Mouse (Mus musculus) MEL (cell line): ENCODE measurements around the gene Tubg1. TPM values are rescaled to one million over a fixed set of nuclear protein-coding genes. Genes with fewer than 3 reads are reported as not detected.

Source experiments
- DNase-seq: peaks from one replicate; pipeline ENCODE4 v3.0.0; 2011; ENCODE audit warnings: low read depth, low spot score
- H3K27ac ChIP-seq: 2 replicates; pipeline ENCODE4 v1.5.1; 2012; ENCODE audit warnings: low read depth, mild to moderate bottlenecking, control low read depth, low read length, moderate library complexity; ENCODE audit not compliant: control insufficient read depth
- H3K27me3 ChIP-seq, 2 experiments: fragments of 150-350 bp in 1 of 2; sonication (generic) in 1 of 2; 2 replicates each; pipeline ENCODE4 v1.6.1; 2012; ENCODE audit warnings: low read length in 2 of 2, mild to moderate bottlenecking in 2 of 2, improper control_type of control experiment in 1 of 2, moderate library complexity in 1 of 2; ENCODE audit not compliant: insufficient read depth in 2 of 2, control insufficient read depth in 1 of 2
- H3K36me3 ChIP-seq, 2 experiments: 2 replicates each; pipeline ENCODE4 v1.6.1; 2012 to 2014; ENCODE audit warnings: low read length in 2 of 2, improper control_type of control experiment in 1 of 2, inconsistent platforms in 1 of 2, mild to moderate bottlenecking in 1 of 2; ENCODE audit not compliant: insufficient read depth in 2 of 2, control insufficient read depth in 1 of 2
- H3K4me1 ChIP-seq, 2 experiments: fragments of 150-350 bp in 1 of 2; sonication (generic) in 1 of 2; 2 replicates each; pipeline ENCODE4 v1.6.1; 2012; ENCODE audit warnings: low read length in 2 of 2, improper control_type of control experiment in 1 of 2, mild to moderate bottlenecking in 1 of 2; ENCODE audit not compliant: insufficient read depth in 2 of 2, control insufficient read depth in 1 of 2
- H3K4me3 ChIP-seq, 2 experiments: fragments of 150-350 bp in 1 of 2; sonication (generic) in 1 of 2; 2 replicates each; pipeline ENCODE4 v1.5.1; 2012; ENCODE audit warnings: low read depth in 2 of 2, low read length in 2 of 2, mild to moderate bottlenecking in 2 of 2, moderate library complexity in 2 of 2, control low read depth in 1 of 2, improper control_type of control experiment in 1 of 2; ENCODE audit not compliant: control insufficient read depth in 1 of 2, insufficient read depth in 1 of 2
- H3K79me2 ChIP-seq: 2 replicates; pipeline ENCODE4 v1.6.1; 2012; ENCODE audit warnings: mild to moderate bottlenecking, low read length, moderate library complexity; ENCODE audit not compliant: control insufficient read depth, poor library complexity, insufficient read depth
- H3K9ac ChIP-seq: 2 replicates; pipeline ENCODE4 v1.6.1; 2012; ENCODE audit warnings: low read depth, mild to moderate bottlenecking, control low read depth, low read length, moderate library complexity; ENCODE audit not compliant: control insufficient read depth, poor library complexity, severe bottlenecking
- H3K9me3 ChIP-seq: fragments of 150-350 bp; sonication (generic); replicated peaks from 2 replicates; pipeline ENCODE4 v1.6.1; 2012; ENCODE audit warnings: mild to moderate bottlenecking, low read length, improper control_type of control experiment, moderate library complexity; ENCODE audit not compliant: insufficient read depth
- CTCF ChIP-seq, 3 experiments: IDR thresholded peaks in 2 of 3; conservative IDR thresholded peaks in 1 of 3; 2 replicates each; pipeline ENCODE4 v1.5.1; 2011 to 2012; ENCODE audit warnings: low read length in 3 of 3, low read depth in 2 of 3, mild to moderate bottlenecking in 2 of 3, improper control_type of control experiment in 1 of 3, inconsistent platforms in 1 of 3, mixed read lengths in 1 of 3, moderate library complexity in 1 of 3; ENCODE audit not compliant: control insufficient read depth in 1 of 3, insufficient read depth in 1 of 3, poor library complexity in 1 of 3, severe bottlenecking in 1 of 3
- E2F4 ChIP-seq: IDR thresholded peaks from 2 replicates; pipeline ENCODE4 v1.6.1; 2011; ENCODE audit warnings: low read depth, low read length, improper control_type of control experiment, borderline replicate concordance
- ELF1 ChIP-seq: IDR thresholded peaks from 2 replicates; pipeline ENCODE4 v1.6.1; 2014; ENCODE audit warnings: low read depth, mild to moderate bottlenecking, inconsistent platforms, low read length, improper control_type of control experiment, moderate library complexity
- ETS1 ChIP-seq: IDR thresholded peaks from 2 replicates; pipeline ENCODE4 v1.6.1; 2012; ENCODE audit warnings: low read depth, mild to moderate bottlenecking, inconsistent platforms, low read length, improper control_type of control experiment, moderate library complexity
- GABPA ChIP-seq: IDR thresholded peaks from 2 replicates; pipeline ENCODE4 v1.6.1; 2012; ENCODE audit warnings: low read depth, mild to moderate bottlenecking, inconsistent platforms, low read length, improper control_type of control experiment, moderate library complexity
- GATA1 ChIP-seq: IDR thresholded peaks from 2 replicates; pipeline ENCODE4 v1.6.1; 2011; ENCODE audit warnings: low read depth, low read length, improper control_type of control experiment
- HCFC1 ChIP-seq: IDR thresholded peaks from 2 replicates; pipeline ENCODE4 v1.6.1; 2012; ENCODE audit warnings: low read depth, mild to moderate bottlenecking, inconsistent platforms, low read length, improper control_type of control experiment, moderate library complexity
- MAX ChIP-seq: IDR thresholded peaks from 2 replicates; pipeline ENCODE4 v1.6.1; 2011; ENCODE audit warnings: low read length, improper control_type of control experiment
- MXI1 ChIP-seq: IDR thresholded peaks from 2 replicates; pipeline ENCODE4 v1.6.1; 2011; ENCODE audit warnings: mild to moderate bottlenecking, low read depth, low read length, improper control_type of control experiment
- MYB ChIP-seq: IDR thresholded peaks from 2 replicates; pipeline ENCODE4 v1.6.1; 2011; ENCODE audit warnings: mild to moderate bottlenecking, low read depth, low read length, improper control_type of control experiment
- MYC ChIP-seq: IDR thresholded peaks from 2 replicates; pipeline ENCODE4 v1.6.1; 2011; ENCODE audit warnings: low read depth, mild to moderate bottlenecking, low read length, improper control_type of control experiment, moderate library complexity
- NELFE ChIP-seq: IDR thresholded peaks from 2 replicates; pipeline ENCODE4 v1.6.1; 2011; ENCODE audit warnings: low read depth, low read length, improper control_type of control experiment
- POLR2A ChIP-seq, 2 experiments: IDR thresholded peaks; 2 replicates each; pipeline ENCODE4 v1.6.1; 2011 to 2012; ENCODE audit warnings: low read length in 2 of 2, mild to moderate bottlenecking in 2 of 2, control low read depth in 1 of 2, improper control_type of control experiment in 1 of 2, low read depth in 1 of 2, moderate library complexity in 1 of 2; ENCODE audit not compliant: control insufficient read depth in 1 of 2, insufficient read depth in 1 of 2, poor library complexity in 1 of 2
- POLR2AphosphoS2 ChIP-seq: IDR thresholded peaks from 2 replicates; pipeline ENCODE4 v1.6.1; 2011; ENCODE audit warnings: low read length, improper control_type of control experiment
- RAD21 ChIP-seq: IDR thresholded peaks from 2 replicates; pipeline ENCODE4 v1.6.1; 2011; ENCODE audit warnings: mild to moderate bottlenecking, low read depth, low read length, improper control_type of control experiment
- RCOR1 ChIP-seq: IDR thresholded peaks from 2 replicates; pipeline ENCODE4 v1.6.1; 2012; ENCODE audit warnings: low read depth, mild to moderate bottlenecking, inconsistent platforms, low read length, improper control_type of control experiment
- SIN3A ChIP-seq: IDR thresholded peaks from 2 replicates; pipeline ENCODE4 v1.6.1; 2012; ENCODE audit warnings: low read length, improper control_type of control experiment, inconsistent platforms
- SMC3 ChIP-seq: IDR thresholded peaks from 2 replicates; pipeline ENCODE4 v1.6.1; 2011; ENCODE audit warnings: low read depth, low read length, improper control_type of control experiment
- TBP ChIP-seq: IDR thresholded peaks from 2 replicates; pipeline ENCODE4 v1.8.0; 2011; ENCODE audit warnings: low read depth, low read length, improper control_type of control experiment
- TCF12 ChIP-seq: IDR thresholded peaks from 2 replicates; pipeline ENCODE4 v1.6.1; 2014; ENCODE audit warnings: low read depth, mild to moderate bottlenecking, inconsistent platforms, low read length, improper control_type of control experiment, moderate library complexity
- UBTF ChIP-seq: IDR thresholded peaks from 2 replicates; pipeline ENCODE4 v1.6.1; 2012; ENCODE audit warnings: low read depth, mild to moderate bottlenecking, inconsistent platforms, low read length, improper control_type of control experiment, moderate library complexity, borderline replicate concordance; ENCODE audit not compliant: insufficient read depth
- USF2 ChIP-seq, 2 experiments: IDR thresholded peaks; 2 replicates each; pipeline ENCODE4 v1.6.1; 2011 to 2012; ENCODE audit warnings: improper control_type of control experiment in 2 of 2, low read length in 2 of 2, borderline replicate concordance in 1 of 2, inconsistent platforms in 1 of 2, low read depth in 1 of 2, mild to moderate bottlenecking in 1 of 2; ENCODE audit not compliant: insufficient read depth in 1 of 2
- ZC3H11A ChIP-seq: IDR thresholded peaks from 2 replicates; pipeline ENCODE4 v1.6.1; 2012; ENCODE audit warnings: low read depth, mild to moderate bottlenecking, inconsistent platforms, low read length, improper control_type of control experiment
- ZMIZ1 ChIP-seq: IDR thresholded peaks from 2 replicates; pipeline ENCODE4 v1.6.1; 2012; ENCODE audit warnings: low read depth, mild to moderate bottlenecking, inconsistent platforms, low read length, improper control_type of control experiment, moderate library complexity
- ZNF384 ChIP-seq: IDR thresholded peaks from 2 replicates; pipeline ENCODE4 v1.6.1; 2012; ENCODE audit warnings: low read depth, mild to moderate bottlenecking, inconsistent platforms, low read length, improper control_type of control experiment
- polyA plus RNA-seq, 2 experiments: library from polyadenylated mRNA; stranded (reverse) in 1 of 2; unstranded in 1 of 2; fragments of >175 nt in 1 of 2; fragments of >200 nt in 1 of 2; gene quantifications; 2 replicates each; pipeline versions ENCODE4 v1.2.1 to v1.2.4; 2012; ENCODE audit warnings: low replicate concordance in 2 of 2, low read depth in 1 of 2; ENCODE audit not compliant: insufficient read length in 2 of 2, insufficient read depth in 1 of 2, missing spikeins in 1 of 2
- total RNA-seq: library from RNA; depleted of rRNA; stranded (reverse); fragments of 300-350 nt; gene quantifications from 2 replicates; pipeline ENCODE4 v1.2.3, GENCODE M21; 2012

The Tubg1 gene
- total and polyA plus RNA-seq, 3 experiments, result 60.0 to 183 (median 125) TPM

GRCm38 (mm10) chr11:101089931-101090330 lies 29.8 kb upstream of the Tubg1 start:
- H3K27ac ChIP-seq, result no peak overlapping the region
- no peak for TF ChIP-seq RCOR1
- TF ChIP-seq E2F4, result no peak
- TF ChIP-seq GATA1, result no peak
- TF ChIP-seq RAD21, result no peak
- no peaks in the 10 kb centered on the region for H3K9me3 ChIP-seq
- H3K9ac ChIP-seq, result no peak overlapping the region
- no peak overlapping the region for H3K4me3 ChIP-seq
- no peaks in the 10 kb centered on the region for H3K27me3 ChIP-seq
- peaks cover 11% of the 10 kb centered on the region for H3K79me2 ChIP-seq
- peaks cover 0 to 10% of the 10 kb centered on the region in 2 experiments; a peak in 3 of 4 replicates for H3K4me1 ChIP-seq
- DNase-seq, result no peak
- H3K36me3 ChIP-seq, result peaks cover 10 to 11% of the 10 kb centered on the region in 2 experiments

GRCm38 (mm10) chr11:101094930-101095313 lies 24.8 kb upstream of the Tubg1 start:
- H3K27ac ChIP-seq, result 0 out of 2 replicates have a peak overlapping the region, but pooled peaks have one; percentile 4
- H3K4me3 ChIP-seq, result peak overlapping the region in 1 of 2 experiments; percentile 8; a peak in 1 of 4 replicates
- peaks cover 2 to 24% of the 10 kb centered on the region in 2 experiments; a peak in 3 of 4 replicates for H3K36me3 ChIP-seq

GRCm38 (mm10) chr11:101095314-101096024 lies 24.3 kb upstream of the Tubg1 start, which contains the start of gene Psmc3ip:
Gene Psmc3ip, minus strand, starts transcription at chr11:101095436.
- peaks cover 0 to 2% of the 10 kb centered on the region in 2 experiments; a peak in 1 of 4 replicates for H3K4me1 ChIP-seq
- DNase-seq, result peak; percentile 90
- no peaks in the 10 kb centered on the region for H3K27me3 ChIP-seq
- H3K9me3 ChIP-seq, result no peaks in the 10 kb centered on the region
- TF ChIP-seq MXI1 (peak; percentile 32; the same call in 1 of the 2 replicates), ELF1 (peak; percentile 75), NELFE (peak; percentile 62), E2F4 (peak; percentile 58; the same call in 1 of the 2 replicates), MYC (0 out of 2 replicates have a peak, but pooled peaks have one; percentile 21), MYB (0 out of 2 replicates have a peak, but pooled peaks have one; percentile 6), SIN3A (peak; percentile 72; the same call in 1 of the 2 replicates), CTCF (IDR thresholded peaks at IDR 0.05 in 2 of 3, conservative IDR thresholded peaks at IDR 0.05 in 1 of 3; ENCODE audit: control insufficient read depth in 1 of 3, insufficient read depth in 1 of 3, low read depth in 2 of 3, low read length in 3 of 3, poor library complexity in 1 of 3, severe bottlenecking in 1 of 3) (peak; percentile 48 to 69 (median 64); a peak in 5 of 6 replicates), ETS1 (no peak), POLR2A (IDR thresholded peaks at IDR 0.05; ENCODE audit: control insufficient read depth in 1 of 2, insufficient read depth in 1 of 2, low read depth in 1 of 2, low read length in 2 of 2, poor library complexity in 1 of 2) (peak; percentile 51 to 74; a peak in 1 of 4 replicates), MAX (peak; percentile 80), UBTF (no peak), ZNF384 (no peak), TBP (no peak), POLR2AphosphoS2 (peak; percentile 96), RAD21 (peak; percentile 21), TCF12 (peak; percentile 40; the same call in 1 of the 2 replicates), ZC3H11A (no peak), SMC3 (peak; percentile 27), HCFC1 (peak; percentile 79)
- peak within 1 kb of the TSS; percentile 63 to 75 for H3K4me3 ChIP-seq
- H3K36me3 ChIP-seq, result peaks cover 2 to 29% of the 10 kb centered on the region in 2 experiments; a peak in 3 of 4 replicates
- peak within 1 kb of the TSS; percentile 84 for H3K27ac ChIP-seq
- H3K9ac ChIP-seq, result peak within 1 kb of the TSS; percentile 81
- no peaks in the 10 kb centered on the region for H3K79me2 ChIP-seq

More at GRCm38 (mm10) chr11:101094930-101095313, 24.8 kb upstream of the Tubg1 start:
- Histone ChIP-seq H3K27me3 (no peaks in the 10 kb centered on the region), H3K9ac (peak overlapping the region; percentile 42), H3K79me2 (no peaks in the 10 kb centered on the region), H3K9me3 (no peaks in the 10 kb centered on the region), H3K4me1 (peaks cover 0 to 2% of the 10 kb centered on the region in 2 experiments; a peak in 1 of 4 replicates)
- DNase-seq, result no peak
- TF ChIP-seq GABPA (no peak), HCFC1 (no peak), RCOR1 (no peak), USF2 (IDR thresholded peaks at IDR 0.05; ENCODE audit: borderline replicate concordance in 1 of 2, insufficient read depth in 1 of 2, low read depth in 1 of 2, low read length in 2 of 2) (no peak), ZMIZ1 (peak; percentile 7; the same call in 1 of the 2 replicates)
